Mouse (Mus musculus): ENCODE measurements at regions not wholly inside any gene's neighbourhood (a gene's known extent, or its start where the extent isn't known, plus 50 kb on each side); places are given as distances from the start of the nearest gene placed in this dataset.
"Not testable (repeated sequence)": the region's sequence is repeated elsewhere in the genome, so short reads cannot be mapped to it uniquely, and the experiment has no call there.

DNA sequence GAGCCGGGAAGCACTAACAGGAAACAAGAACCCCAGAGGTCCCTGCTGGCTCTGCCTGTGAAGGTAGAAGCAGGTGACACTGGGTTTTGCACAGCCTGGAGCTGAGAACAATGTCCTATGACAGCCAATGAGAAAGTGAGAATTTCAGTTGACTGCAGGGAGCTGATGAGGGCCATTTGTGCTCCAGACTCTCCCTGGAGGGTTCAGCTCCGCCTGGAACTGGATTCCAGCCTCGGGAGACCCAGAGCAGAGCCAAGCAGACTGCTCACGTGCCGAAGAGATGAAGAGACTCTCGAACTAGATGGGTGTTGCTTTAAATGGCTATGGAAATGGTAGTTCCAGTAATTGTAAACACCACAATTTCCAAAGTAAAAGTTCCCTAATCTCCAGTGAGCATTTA is 93.5 kb downstream of the Cand1 start:
- peak; percentile 5 to 10 for DNase-seq

- DNase-seq, result no peak
Measured at GRCm38 (mm10) chr10:119142866-119143265, 97.0 kb downstream of the Cand1 start.

DNA sequence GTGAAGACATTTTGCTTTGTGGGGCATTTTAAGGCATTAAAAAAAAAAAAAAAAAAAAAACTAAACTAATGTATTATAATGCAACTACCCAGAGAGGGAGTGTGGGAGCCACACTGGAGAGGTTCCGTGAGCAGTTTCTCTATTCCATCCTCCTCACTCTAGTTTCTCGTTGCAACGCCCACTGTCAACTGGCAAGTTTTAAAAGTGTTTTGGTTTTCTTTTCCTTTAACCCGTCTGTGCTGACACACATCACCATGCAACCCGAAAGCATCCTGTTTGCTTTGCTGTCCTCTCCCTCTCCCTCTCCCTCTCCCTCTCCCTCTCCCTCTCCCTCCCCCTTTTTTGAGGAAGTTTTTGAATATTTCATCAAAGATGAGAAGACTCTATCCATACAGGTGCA is 97.5 kb downstream of the Cand1 start:
- no peak for DNase-seq

GRCm38 (mm10) chr10:119138237-119138636 is 101.6 kb downstream of the Cand1 start:
- DNase-seq, result no peak

- DNase-seq, result no peak
Measured at GRCm38 (mm10) chr10:119135489-119135924, 104.3 kb downstream of the Cand1 start.

DNA sequence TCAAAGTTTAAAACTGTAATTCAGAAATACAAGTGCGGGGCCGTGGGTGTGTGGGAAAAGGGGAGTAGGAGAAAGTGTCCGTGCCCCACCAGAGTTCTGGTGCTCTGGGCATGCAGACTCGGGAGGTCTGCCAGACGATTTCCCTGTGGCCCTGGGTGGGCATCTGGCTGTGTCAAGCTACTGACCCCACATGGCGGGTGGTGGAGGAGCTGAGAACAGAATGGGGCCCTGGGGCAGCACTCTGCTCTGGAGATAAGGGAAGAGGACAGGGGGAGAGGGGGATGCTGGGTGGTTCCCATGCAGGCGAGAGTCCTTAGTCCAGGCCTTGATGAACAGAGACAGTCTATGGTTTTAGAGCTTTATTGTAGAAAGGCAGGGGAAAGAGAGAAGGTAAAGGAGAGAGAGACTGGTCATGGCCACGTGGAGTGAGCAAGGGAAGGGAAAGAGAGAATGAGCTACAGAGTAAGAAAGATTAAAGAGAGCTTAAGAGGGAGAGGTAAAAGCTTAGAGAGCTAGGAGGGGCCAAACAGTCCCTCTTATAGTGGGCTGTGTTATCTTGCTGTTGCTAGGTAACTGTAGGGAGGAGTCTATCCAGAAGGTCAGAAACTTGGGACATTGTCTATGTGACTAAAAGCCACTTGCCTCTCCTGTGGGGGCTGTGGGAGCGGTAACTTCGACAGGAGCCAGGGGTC is 104.9 kb downstream of the Cand1 start:
- DNase-seq, result no peak

DNA sequence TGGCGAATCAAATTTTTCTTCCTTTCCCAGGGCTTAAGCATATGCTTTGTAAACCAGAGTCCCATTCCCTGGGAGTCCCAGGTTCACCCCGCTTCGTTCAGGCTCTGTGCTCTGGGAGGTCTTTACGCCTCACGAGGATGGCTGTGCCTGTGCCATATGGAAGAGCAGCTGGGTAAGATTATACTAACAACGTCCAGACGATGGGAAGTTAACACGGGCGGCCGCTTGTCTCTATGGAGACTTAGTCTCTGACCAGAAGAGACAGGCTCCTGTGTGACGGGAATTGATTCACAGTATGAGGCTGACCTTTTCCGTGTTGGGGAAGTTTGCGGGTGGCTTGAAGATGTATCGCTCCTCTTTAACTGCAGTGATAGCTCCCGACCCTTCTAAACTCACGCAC is 107.9 kb downstream of the Cand1 start:
- no peak for DNase-seq

- DNase-seq, result no peak
Measured at GRCm38 (mm10) chr10:119130676-119131075, 109.2 kb downstream of the Cand1 start.

- DNase-seq, result no peak
Measured at GRCm38 (mm10) chr10:119128035-119128434, 111.8 kb downstream of the Cand1 start.

DNA sequence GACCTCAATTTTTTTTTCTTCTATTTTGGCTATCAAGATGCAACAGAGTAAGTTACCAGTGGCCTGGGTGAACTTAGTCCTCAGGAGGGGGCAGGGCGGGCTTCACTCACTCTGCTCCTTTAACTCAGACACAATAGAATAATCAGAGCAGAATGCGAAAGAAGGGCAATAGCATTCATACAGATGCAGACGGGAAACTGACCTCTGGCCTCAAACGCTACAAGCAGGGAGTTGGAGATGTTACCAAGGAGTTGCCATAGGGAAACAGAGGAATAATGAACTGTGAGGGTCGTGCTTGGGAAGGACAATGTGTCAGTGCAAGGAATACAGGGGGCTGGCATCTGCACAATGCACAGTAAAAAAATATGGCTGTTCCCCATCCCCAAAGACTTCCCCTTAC is 116.3 kb downstream of the Cand1 start:
- no peak for DNase-seq

DNA sequence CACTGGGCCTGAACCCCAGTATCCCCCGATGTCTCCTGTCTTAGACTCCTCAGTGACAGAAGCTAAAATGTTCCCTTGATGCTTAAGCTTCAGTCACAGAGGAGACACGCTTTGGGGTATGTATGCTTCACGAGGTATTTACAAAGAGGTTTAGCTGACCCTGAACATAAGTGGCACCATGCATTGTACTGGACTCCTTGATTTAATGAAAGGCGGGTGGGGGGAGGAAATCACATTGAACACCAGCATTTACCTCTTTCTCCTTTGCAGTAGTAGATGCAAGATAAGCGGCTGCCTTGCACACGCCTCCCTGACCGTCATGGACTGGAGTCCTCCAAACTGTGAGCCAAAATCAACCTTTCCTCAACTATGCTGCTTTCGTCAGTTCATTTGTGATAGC is 117.5 kb downstream of the Cand1 start:
- DNase-seq, result no peak

DNA sequence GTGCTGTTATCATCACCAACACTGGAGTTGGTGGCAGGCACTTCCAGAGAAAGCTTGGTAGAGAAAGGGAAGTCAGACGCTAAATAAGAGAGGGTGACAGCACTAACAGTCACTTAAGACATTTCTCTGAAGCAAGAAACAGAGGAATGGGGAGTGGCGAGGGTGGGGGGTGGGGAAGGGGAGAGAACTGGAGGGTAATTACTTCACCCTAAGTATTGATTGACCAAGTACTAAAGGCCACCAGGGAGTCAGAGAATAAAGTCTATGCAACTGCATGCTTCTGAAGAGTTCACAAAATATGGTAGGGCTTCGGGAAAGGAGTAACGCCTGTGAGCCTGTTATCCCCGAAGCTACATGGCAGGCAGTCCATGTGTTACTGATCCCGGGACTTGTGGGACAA is 118.3 kb downstream of the Cand1 start:
- no peak for DNase-seq

DNA sequence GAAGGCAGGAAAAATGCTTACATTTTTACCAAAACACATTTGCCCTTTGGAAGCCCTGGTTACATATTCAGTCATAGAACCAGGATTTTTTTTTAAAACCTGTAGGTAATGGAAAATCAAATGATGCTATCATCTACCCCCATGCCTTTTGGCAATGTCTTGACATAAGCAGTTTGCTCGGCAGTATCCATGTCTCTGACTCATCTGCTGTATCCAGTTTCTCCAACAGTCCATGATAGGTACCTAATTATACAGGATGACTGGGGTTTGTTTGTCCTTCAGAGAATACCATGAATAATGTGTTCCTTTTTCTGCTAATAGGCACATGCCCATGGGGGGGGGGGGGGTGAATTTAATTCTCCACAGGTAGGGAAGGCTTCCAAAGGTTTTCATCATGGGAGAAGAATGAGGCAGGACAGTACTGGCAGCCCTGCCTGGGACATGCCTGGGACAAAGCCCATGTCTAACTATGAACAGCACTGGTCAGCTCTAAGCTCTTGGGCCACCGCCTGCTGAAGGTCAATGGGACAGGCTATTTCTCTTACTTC is 122.9 kb downstream of the Cand1 start:
- DNase-seq, result peak in 1 of 2 experiments; percentile 15

DNA sequence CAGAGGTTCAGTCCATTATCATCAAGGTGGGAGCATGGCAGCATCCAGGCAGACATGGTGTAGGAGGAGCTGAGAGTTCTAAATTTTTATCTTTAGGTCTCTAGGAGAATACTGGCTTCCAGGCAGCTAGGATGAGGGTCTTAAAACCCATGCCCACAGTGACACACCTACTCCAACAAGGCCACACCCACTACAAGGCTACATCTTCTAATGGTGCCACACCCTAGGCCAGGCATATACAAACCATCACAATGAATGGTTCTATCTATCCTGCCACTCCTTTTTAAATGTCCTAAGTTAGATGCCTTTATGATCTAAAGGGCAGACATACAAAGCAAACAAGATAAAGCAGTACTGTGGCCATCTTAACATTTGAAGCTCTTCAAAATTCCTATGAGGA is 124.7 kb downstream of the Cand1 start:
- DNase-seq, result not testable (repeated sequence)

- no peak for DNase-seq
Measured at GRCm38 (mm10) chr10:119114653-119115052, 125.2 kb downstream of the Cand1 start.

GRCm38 (mm10) chr10:119111886-119112285 is 128.0 kb downstream of the Cand1 start:
- DNase-seq, result no peak

DNA sequence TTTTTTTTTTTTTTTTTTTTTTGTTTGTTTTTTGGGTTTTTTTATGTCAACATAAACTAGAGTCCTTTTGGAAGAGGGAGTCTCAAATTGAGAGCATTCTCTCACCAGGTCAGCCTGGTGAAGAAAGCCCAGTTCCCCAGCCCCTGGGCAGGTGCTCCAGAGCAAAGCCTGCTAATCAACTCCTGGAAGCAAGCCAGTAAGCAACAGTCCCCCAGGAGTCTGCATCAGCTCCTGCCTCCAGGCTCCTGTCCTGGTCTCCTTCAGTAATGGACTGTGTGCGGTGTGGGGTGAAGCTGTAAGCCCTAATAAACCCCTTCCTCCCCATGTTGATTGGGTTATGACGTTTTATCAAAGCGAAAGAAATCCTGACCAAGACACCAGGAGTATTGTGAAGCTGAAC is 128.4 kb downstream of the Cand1 start:
- no peak for DNase-seq

DNA sequence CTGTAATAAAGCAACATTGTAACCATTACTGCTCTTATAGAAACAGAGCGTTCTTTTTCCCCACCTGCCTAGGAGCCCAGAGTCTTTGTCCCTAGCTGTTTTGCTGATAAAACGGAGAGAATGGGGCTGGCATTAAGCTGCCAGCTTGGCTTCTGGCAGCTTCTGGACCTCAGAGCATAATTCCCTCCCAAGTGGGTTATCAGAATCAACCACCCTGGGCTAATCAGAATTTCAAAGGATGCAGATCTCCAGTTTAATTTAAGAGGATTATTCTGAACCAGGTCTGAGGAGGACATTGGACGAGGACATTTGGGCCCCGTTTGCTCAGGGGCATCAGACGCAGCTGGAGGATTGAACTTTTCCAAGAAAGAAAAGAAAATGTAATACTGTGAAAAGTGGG is 129.2 kb downstream of the Cand1 start:
- no peak for DNase-seq

GRCm38 (mm10) chr10:119109207-119109606 is 130.6 kb downstream of the Cand1 start:
- no peak for DNase-seq

DNA sequence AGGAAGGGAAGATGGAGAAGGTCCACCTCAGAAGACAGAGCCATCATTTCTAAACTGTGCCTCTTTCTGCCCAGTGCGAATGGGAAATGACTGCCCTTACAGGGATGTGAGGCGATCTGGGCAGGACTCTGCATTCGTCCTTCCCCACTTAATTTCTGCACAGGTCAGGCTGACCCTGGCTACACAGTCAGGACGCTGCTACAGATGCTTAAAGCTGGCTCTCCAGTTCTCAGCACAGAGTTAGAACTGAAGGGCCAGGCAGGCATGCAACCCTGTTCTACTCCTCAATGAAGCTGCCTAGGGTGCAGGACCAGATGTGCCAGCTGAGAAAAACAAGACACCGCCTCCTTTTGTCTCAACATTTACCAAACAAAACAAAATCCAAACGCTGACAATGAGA is 132.1 kb downstream of the Cand1 start:
- DNase-seq, result no peak

DNA sequence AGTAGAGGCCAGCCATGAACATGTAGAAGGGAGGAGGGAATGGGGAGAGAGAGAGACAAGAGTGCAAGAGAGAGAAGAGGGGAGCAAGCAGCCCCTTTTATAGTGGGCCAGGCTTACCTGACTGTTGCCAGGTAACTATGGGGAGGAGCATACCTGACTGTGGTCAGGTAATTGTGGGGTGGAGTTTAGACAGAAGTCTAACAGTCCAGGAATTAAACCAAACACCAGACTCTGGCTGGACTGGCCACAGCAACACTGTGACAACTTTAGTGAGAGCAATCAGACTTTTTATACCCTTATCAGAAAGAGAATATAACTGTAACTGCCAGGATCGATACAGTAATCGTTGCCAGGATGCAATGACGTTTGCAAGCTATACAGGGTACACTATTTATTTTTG is 133.8 kb downstream of the Cand1 start:
- DNase-seq, result no peak

DNA sequence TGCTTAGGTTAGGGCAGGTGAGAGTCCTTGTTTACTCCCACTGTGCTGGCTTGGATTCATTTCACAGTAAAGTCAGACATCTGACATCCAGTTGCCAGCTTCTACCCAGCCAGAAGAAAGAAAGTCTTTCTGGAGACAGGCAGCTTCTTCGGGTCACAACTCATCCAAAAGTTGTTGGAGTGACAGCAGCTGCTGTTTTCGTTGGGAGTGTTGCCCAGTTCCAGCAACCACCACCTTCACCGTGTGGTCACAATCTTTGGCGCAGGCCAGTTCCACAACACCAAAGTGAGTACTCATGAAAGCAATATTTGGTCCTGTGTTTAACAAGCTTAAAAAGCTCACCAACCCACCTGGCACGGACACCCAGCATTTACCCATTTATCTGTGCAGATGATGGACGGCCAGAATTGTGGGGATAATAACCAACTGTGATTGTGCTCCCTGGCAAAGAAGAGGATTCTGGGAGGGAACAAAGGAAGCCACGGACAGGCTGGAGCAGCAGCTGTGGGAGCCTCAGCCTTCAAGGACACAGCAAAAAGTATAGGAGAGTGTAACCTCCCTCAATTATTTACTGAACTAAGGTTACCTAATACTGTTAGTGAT is 134.5 kb downstream of the Cand1 start:
- no peak for DNase-seq

- DNase-seq, result peak; percentile 37 to 42
Measured at GRCm38 (mm10) chr10:119100511-119100910, 139.3 kb downstream of the Cand1 start.

Measured in heart, adult 18-20 months (tissue).